Comparison of ENCODE assay signal across 19 mouse cellular contexts in genomic region chr3:43056344-43056743, GRCm38 (mm10).
"Had no signal": no experiment of that assay in that cellular context is flagged by ENCODE, and none has a peak within 500 bp of the region (broad histone marks: within the 10 kb centered on the region; RNA-seq: fewer than 3 reads in every experiment).

No protein-coding gene starts in this region.

- H3K4me1 ChIP-seq: midbrain, embryonic 10.5 days; midbrain, embryonic 12.5 days; neural tube, embryonic 13.5 days; neural tube, embryonic 15.5 days had no signal

- H3K36me3 ChIP-seq: midbrain, embryonic 10.5 days; midbrain, embryonic 12.5 days; neural tube, embryonic 13.5 days; neural tube, embryonic 15.5 days had no signal

- DNase-seq: lung, adult 18-20 months; lung, embryonic 14.5 days; lung, postnatal 10 days; lung, postnatal 4 days; midbrain, embryonic 14.5 days; retina, postnatal 1 day; right cerebral cortex, adult 18-20 months; right cerebral cortex, postnatal 25 days; right cerebral cortex, postnatal 4 days; spleen, adult 18-20 months; thymus, adult 2 months; thymus, postnatal 25 days; thymus, postnatal 4 days had no signal

- H3K27me3 ChIP-seq: midbrain, embryonic 12.5 days; neural tube, embryonic 13.5 days; neural tube, embryonic 15.5 days had no signal

- H3K4me3 ChIP-seq: midbrain, embryonic 10.5 days; midbrain, embryonic 12.5 days; myocyte; neural tube, embryonic 13.5 days; neural tube, embryonic 15.5 days had no signal

- H3K27ac ChIP-seq: midbrain, embryonic 10.5 days; midbrain, embryonic 12.5 days; neural tube, embryonic 13.5 days; neural tube, embryonic 15.5 days had no signal

- H3K9me3 ChIP-seq: midbrain, embryonic 10.5 days; midbrain, embryonic 12.5 days; neural tube, embryonic 13.5 days; neural tube, embryonic 15.5 days had no signal

- ATAC-seq: midbrain, embryonic 16.5 days had no signal
